Mouse (Mus musculus) CD4-positive helper T cell, adult 2 months (primary cell): ENCODE results near the gene Mucl3.

Source experiments
- DNase-seq: peaks from one replicate; pipeline ENCODE4 v3.0.0-alpha.2; 2012; ENCODE audit warnings: low read depth, missing footprints, low spot score

Gene Mucl3

DNA sequence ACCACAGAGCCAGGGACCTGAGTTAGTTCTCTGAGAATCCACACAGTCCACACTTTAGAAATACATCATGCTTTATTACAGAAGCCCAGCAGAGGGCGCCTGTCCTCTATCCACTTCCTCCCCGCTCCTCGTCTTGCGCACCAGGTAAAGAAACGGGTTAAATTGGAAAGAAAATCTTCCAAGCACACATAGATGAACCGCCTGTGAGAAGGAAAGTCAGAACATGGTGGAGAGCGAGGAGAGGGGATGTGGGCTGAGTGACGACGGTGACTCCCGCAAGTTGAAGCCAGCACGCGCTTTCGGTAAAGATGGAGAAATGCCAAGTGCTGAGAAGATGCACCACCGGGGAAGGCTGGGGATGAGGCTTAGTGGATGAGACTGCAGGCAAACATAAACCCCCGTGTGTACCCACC is 7.8 kb downstream of the Mucl3 start:
- DNase-seq: peak; percentile 81

DNA sequence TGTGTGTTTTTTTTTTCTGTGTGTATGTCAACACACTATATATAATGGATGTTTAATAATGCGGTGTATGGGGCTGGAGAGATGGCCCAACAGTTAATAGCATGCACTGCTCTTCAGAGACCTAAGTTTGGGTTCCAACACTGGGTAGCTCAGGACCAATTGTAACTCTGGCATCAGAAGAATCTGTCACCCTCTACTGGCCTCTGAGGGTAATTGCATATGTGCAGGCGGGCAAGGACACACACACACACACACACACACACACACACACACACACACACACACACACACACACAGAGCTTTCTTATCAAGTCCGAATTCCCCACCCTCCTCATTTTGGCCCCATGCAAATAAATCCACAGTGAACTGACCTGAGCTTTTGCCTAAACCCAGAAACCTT is 8.3 kb downstream of the Mucl3 start:
- DNase-seq: peak; percentile 31

DNA sequence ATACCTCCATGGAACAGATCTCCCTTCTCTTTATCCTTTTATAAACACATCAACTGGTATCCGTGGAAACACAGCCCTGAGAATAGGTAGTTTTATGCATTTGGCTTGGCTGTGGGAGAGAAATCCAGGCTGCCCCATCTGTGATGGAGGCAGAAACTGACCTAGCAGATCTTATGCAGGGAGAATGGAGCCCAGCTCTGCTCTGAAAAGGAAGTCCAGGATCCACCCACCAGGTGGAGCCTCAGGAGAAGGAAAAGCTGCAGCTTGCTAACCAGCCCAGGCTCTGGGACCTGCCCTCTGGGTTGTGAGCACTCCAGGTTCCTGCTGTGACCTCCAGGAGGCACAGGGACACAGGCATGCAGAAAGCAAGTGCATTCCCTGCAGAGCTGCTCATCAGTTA is 9.5 kb downstream of the Mucl3 start:
- DNase-seq: no peak

DNA sequence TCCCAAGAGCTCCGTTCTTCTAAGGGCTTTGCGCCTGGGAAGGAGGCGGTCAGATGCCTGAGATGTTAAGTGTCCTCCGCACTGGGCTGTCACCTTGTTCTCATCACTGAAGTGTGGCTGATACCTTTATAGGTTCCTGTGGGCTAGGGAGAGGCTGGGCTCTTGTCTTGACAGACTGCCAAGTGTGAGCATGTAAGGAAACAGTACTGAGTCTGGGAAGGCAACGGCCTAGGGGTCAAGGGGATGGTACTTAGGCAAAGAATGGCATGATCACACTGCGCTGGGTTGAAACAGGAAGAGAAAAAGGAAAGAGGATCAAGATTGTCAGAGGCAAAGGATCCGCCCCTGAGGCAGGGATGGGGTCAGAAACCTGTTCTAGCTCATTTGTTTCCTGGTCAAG is 17.0 kb downstream of the Mucl3 start, which contains the start of gene Gm9573:
Gene Gm9573, minus strand, starts transcription at position 101 of the 400 bp plus-strand sequence.
- no peak for DNase-seq

DNA sequence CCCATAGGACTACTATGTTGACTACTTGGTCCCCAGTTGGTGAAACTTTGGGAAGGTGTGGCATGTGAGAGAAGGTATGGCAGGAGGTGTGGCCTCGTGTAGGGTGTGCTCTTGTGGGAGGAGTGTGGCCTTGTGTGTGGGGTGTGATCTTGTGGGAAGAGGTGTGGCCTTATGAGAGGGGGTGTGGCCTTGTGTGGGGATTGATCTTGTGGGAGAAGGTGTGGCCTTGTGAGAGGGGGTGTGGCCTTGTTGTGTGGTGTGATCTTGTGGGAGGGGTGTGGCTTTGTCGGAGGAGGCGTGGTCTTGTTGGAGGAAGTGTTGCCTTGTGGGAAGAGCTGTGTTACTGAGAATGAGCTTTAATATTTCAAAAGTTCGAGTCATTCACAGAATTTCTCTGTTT is 26.4 kb downstream of the Mucl3 start:
- DNase-seq: peak; percentile 26

DNA sequence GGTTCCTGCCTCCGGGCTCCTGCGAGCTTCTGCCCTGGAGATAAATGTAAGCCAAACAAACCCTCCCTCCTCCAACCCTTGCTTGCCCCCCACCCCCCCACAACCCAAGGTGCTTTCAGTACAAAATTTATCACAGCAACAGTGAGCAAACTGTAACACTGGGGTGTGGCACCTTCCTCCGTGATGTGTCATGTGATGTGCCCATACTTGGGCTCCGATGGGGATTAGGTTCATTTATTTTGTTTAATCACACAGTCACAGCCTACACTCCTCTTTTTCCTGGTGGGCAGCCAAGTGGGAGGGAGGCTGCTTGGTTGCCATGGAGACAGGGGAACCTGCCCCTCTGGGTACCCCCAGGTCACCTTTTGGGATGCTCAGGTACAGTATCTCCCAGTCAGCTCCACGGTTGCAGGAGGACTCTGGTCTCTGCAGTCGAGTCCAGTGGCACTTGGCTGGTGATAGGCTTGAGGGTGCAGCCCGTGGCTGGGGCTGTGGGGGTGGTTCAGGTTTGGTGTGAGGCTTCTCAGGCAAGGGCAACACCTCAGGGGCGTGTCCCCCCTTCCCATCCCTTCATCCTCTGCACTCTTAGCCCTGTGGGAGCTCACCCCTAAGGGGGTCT is 41.6 kb downstream of the Mucl3 start:
- DNase-seq: no peak

DNA sequence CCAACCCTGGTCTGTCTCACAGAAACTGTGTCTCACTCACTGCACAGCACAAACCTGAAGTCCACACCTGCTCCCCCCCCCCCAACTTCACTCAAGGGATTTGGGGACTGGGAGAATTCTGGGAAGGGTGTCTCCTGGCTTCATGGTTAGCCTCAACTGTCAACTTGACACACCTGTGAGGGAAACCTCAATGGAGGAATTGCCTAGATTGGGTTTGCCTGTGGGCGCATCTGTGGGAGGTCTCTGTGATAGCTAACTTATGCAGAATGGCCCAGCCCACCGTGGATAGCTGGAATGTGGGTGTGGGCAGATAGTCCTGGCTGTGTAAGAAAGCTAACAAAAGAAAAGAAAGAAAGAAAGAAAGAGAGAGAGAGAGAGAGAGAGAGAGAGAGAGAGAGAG is 42.2 kb downstream of the Mucl3 start, which contains the start of gene Sfta2:
Gene Sfta2, plus strand, starts transcription at position 301 of the 400 bp plus-strand sequence.
- DNase-seq: no peak

DNA sequence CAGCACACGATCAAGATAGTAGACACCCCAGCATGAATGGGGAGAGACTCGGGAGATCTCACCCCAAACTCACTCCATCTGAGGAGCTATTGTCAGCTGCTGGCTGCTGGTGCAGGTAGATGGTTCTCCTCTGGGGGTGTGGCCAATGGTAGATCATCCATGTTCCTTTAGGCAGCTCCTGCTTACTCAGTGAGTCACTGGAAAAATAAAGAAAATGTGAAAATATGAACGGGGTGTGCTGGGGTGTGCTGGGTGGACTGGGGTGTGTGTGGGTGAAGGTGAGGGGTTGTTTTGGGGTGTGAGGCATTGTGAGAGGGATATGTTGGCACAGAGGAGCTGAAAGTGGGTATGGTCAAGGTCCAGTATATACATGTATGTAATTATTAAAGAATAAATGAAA is 46.1 kb downstream of the Mucl3 start:
- no peak for DNase-seq

DNA sequence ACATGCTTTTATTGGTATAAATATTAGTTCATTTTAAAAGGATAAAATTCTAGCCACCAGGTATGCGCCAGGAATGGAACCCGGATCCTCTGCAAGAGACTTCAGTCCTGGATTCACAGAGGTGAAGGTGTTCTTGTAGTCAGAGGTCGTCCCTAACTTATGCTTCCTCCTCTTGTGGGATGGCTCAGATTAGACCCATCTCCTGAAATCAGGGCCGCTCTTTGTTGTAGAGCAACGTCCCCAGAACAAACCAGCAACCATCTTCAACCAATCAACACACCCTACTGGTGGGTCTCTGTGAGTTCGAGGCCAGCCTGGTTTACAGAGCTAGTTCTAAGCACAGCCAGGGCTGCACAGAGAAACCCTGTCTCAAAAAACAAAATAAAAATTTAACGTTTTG is 49.0 kb downstream of the Mucl3 start:
- DNase-seq: no peak

DNA sequence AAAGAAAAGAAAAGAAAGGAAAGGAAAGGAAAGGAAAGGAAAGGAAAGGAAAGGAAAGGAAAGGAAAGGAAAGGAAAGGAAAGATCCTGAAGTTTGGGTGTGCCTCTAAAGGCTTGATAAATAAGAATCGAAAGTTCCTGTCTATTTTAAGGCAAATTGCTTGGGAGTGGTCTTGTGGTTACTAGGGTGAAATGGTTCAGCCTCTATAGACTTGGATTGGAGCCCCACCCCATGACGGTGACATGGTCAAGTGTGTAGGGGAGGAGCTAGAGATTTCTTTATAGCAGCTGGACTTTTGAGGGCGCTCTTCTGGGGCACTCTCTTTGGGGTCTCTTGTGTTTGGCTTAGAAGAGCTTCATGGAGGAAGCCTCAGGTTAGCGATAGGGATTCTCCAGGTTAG is 49.7 kb downstream of the Mucl3 start:
- DNase-seq: no peak

DNA sequence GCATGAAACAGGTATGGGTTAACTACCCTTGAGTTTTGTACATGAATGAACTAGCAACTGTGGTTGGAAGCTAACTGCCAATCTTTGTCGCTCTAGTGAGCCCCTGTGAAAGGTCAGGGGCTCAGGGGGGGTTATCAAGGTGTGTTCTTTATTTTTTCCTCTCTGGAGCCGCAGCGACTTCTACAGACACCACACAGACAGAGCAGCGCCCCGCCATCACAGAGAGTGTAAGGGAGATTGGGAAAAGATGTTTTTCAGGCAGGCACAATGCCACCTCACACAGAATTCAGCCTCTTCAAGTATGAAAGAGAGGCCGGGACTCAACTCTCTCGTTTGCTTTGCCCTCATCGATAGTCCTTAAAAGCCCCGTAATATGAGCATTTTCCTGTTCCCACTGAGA is 51.4 kb downstream of the Mucl3 start:
- no peak for DNase-seq

DNA sequence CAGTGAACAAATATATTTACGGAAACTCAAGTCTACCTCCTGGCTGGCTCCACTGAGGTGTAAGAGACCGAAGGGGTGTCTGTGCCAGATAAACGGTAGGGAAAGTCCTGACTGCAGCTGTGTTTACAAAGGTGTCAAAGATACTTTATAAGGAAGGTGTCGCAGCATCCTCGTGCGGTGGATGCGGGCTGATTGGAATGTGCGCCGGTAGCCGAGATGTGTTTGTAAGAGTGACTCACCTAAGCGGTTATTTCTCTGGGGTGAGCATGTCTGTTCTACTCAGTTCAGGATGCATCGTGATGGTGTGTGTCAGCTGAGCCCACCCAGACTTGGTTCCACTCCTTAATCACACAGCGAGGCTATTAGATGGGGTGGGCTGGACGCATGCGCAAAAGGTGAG is 51.8 kb downstream of the Mucl3 start:
- no peak for DNase-seq

DNA sequence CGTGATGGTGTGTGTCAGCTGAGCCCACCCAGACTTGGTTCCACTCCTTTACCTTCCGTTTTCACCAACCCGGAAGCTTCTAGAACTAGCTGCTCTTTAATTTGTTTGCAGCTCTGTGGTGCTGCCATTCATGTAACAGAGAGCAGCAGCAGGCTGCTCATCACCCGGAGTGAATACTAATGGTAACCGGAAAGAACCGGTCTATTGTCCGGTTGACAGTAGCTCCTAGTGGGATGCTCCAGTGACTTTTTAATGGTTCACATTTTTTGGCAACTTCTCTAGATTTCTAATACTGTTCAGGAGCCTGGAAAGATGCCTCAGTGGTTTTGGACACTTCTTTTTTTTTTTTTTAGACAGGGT is 52.3 kb downstream of the Mucl3 start:
- DNase-seq: no peak

DNA sequence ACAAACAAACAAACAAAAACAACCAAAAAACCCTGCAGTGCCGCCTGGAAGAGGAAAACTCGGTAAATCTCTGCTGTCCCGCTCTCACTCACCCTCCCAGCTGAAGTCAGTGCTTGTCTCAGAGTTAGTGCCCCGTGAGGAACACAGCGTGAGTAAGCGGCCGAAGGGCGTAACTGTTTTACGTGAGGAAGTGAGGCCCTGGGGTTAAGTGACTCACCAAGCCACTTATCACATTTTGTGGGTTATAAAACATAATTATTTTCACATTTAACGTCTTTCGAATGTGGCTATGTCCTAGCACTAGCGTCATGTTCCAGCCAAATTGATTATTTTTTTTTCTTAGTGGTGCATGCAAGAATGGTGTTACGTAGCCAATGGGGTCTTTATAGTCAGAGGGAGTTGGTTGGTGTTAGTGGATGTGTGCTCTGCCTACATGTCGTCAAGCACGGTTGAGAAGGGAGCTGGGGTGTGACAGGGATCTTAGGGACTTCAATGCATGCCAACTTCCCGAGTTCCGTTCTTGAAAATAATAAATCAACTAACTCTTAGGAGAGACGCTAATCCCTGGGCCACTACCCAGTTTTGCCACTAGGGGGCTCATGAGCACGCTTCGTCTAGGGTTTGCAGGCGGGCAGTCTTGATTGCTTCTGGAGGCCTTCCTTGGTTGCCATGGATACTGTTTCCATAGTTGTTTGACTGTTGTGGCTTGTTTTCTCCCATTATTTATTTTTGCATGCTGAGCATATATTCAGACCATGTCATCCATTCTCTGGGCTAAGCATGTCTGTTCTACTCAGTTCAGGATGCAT is 52.9 kb downstream of the Mucl3 start:
- peak; percentile 78 for DNase-seq

DNA sequence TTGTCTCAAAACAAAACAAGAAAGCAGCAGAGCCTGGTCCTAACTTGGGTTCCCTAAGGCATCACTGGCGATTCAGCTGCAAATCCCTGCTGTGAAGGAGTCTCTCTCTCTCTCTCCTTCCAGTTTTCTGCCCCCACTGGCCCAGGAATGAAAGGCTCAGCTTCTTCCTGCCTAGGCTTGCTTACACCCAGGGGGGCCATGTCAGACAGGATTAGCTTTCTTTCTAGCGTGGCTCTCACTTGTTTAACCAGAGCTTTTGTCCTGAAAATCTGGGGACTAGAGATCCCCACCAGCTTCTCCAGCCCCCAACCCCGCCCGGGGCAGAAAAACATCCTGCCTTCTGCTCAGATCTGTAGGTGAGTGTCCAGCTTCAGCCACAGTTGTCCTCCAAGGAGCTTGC is 55.1 kb downstream of the Mucl3 start:
- no peak for DNase-seq

DNA sequence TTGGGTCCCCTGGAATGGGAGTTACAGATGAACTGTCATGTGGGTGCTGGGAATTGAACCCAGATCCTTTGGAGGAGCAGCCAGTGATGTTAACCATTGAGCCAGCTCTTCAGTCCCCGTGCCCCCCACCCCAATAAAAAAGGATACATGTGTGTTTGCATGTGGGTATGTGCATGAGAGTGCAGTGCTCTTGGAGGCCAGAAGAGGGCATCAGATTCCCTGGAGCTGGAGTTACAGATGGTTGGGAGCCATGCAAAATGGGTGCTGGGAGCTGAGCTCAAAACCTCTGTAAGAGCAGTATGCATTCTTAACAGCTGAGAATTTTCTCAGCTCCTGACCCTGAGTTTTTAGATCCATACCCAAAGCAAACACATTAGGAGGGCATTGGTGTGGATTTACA is 56.2 kb downstream of the Mucl3 start:
- no peak for DNase-seq
